Mouse (Mus musculus): ENCODE measurements around the gene Swap70.

Swap70 gene

GRCm38 (mm10) chr7:110298090-110298489, 76.6 kb downstream of the Swap70 start:
- CTCF ChIA-PET, result no interaction called here

GRCm38 (mm10) chr7:110298739-110299410, 77.4 kb downstream of the Swap70 start:
- CTCF ChIA-PET, result no interaction called here

GRCm38 (mm10) chr7:110302886-110303285, 81.4 kb downstream of the Swap70 start:
- CTCF ChIA-PET, result no interaction called here

DNA sequence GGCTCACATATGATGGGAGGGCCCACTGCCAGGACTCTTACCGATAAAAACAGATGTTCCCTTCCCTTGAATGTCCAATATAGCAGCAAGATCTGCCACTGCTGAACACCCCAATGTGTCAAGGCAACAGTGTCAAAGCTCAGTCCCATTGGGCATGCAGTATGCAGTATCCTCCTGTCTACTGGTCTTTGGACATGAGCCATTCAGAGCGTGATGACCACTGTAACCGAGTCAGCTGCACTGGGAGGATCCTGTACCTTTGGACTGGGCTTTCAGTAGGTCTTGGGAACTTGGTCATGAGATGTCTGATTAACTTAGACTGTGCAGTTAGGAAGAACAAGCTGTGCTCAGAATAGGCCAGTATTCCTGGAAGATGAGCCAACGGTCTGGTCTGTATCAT, 84.0 kb downstream of the Swap70 start:
- CTCF ChIA-PET, result no interaction called here

DNA sequence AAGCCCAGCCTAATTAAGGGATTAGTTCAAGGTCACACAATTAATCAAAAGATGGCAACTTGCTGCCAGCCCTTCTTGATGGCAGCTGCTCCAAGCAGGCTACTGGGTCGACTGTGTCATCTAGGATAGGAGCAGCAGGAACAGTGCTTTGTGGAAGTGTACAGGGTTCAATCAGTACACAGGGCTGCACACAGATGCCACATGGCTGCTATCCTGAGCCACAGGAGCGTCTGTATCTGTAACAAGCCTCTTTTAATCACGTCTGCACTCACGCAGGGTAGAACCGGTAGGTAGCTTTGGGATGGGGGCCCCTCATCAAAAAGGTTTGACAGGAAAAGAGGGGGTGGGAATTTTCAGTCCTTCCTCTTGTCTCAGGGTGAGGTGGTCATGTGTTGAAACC, 84.8 kb downstream of the Swap70 start:
- CTCF ChIA-PET, result no interaction called here

DNA sequence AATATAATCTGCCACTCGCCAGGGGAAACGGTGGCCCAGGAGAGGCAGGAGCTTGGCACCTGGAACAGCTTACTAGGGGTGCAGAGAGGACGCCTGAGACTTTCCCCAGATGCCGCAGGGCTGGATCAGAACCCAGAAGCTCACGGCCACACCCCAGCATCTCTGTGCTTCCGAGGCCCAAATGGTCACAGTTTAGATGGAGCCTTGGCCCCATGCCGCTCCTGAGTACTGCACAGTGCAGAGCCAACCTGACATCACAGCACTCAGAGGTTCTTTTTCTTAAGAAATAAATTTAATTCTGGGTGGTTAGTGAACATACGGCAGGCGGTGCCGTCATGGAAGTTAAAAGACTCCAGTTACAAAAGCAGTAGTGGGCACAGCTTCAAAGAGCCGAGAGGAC, 86.2 kb downstream of the Swap70 start:
- CTCF ChIA-PET, result no interaction called here

- CTCF ChIA-PET, result no interaction called here
Observed at GRCm38 (mm10) chr7:110309246-110309645, 87.7 kb downstream of the Swap70 start.

DNA sequence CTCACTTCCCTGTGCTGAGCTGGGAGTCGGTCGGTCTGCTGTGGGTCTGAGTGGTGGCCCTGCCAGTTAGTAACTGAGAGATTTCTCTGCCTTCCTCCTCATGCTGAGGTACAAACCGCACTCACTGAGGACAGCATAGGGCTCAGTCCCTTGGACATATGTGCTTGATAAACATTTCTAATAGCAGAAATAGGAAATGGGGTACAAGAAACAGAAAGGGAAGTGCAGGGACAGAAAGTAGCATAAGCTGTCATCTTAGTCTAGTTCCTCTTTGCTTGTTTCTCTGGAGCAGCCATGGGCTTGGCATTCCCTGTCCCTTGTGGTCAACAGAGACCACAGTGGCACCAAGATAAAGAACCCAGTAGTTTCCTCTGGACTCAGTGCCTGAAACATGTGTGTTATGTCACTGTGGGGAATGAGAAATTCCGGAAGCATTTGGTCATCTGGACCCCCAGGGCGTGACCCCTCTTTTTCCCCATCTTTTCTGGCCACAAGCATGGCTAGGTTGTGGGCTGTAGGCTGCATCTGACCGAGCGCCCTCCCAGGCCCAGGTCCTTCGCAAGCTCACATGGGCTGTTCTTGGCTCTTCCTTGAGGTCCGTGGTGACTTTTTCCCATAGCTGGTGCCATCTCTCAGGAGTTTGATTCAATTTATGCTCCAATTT, 92.0 kb downstream of the Swap70 start:
- CTCF ChIA-PET, result no interaction called here

- CTCF ChIA-PET, result no interaction called here
Observed at GRCm38 (mm10) chr7:110314401-110314890, 92.9 kb downstream of the Swap70 start.

GRCm38 (mm10) chr7:110315352-110315751, 93.8 kb downstream of the Swap70 start:
- CTCF ChIA-PET, result no interaction called here

DNA sequence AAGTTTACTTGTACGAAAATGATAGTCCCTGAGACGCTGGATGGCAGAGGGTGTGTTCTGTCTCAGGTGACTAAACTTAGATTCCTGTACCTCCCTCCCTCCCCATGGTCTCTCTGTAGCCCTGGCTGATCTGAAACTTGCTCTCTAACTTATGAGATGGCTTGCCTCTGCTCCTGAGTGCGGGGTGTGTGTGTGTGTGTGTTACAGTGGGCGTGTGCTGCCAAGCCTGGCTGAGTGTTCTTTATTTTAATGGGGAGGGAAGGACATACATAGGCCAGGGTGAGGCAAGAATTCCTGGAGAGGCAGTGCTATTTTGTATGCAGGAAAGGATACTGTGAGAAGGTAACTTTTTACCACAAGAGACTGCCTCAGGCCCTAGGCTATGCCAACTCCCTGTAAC, 95.9 kb downstream of the Swap70 start:
- CTCF ChIA-PET, result no interaction called here

DNA sequence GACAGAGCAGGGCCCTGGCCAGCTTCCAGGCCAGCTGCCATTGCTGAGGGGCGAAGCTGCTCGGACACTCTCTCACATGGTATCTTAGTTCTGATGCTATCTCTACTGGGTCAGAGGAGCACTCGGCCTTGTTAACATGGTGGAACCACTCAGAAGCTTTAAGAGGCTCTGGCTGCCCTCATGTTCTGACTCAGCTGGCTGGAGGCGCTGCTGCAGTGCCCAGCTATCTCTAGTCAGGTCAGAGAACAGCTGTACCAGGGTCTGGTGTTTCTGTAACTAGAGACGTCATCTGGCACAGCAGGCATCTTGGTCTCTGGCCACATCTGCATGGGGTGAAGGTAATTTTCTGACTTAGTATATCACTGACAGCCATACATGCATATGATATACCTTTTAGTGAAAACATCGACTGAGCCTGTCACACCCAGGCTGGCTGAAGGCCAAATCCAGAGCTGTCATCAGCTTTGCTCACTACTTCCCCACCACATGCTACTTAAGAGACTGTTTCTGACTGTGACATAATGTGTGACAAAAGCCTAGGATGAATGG, 97.5 kb downstream of the Swap70 start:
- CTCF ChIA-PET, result no interaction called here

DNA sequence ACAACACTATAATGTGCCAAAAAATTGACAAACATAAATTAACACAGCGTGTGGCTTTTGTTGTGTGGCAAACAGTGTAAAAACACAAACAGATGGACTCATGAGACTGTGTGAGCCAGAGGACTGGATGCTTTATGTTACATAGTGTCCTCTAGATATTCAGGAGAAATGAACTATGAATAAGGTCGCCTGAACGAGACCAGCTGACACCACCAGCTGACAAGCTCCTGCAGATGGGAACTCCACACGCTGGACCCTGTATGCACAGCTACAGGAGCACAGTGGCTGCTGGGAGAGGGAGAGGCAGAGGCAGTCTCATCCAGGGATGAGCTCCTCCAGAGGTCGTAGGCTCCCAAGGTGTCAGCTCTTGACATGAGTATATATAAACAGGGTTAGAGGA, 99.6 kb downstream of the Swap70 start:
- CTCF ChIA-PET, result no interaction called here

GRCm38 (mm10) chr7:110324852-110325251, 103.3 kb downstream of the Swap70 start:
- CTCF ChIA-PET, result no interaction called here

DNA sequence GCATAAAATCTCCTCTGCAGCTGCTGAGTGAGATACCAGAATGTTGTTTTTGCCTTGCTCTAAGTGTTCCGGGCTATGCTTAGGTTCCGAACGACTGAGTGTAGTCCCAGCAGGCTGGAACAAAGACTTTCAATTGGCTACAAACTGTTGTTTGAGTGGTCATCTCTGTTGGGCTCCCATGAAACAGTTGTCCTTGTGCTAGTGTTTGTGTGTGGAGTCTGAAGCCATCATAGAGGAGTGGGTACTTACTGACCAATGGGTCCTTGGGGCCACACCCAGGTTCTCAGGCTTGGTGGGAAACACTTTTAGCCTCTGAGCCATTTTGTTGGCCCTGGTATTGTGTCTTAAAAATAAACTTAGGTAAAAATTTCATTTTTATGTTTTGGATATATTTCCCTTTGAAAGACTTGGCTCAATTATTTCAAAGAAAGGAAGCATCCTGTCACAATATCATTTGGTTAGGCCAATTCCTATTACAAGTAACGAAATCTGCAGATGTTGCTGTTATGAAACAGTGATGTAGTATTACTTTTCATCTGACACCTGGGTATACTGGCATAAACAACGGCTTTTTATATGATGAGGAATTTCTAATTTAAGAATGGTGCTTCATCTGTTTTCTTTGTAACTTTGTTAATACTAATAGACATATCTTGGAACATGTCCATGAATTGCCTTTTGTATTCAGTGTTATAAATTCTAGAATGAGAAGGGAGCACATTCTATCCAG, 104.0 kb downstream of the Swap70 start:
- CTCF ChIA-PET, result no interaction called here

Measured in spleen, embryonic (tissue).